Mouse (Mus musculus): ENCODE measurements around the gene Sdccag8. TPM values are rescaled to one million over a fixed set of nuclear protein-coding genes. Genes with fewer than 3 reads are reported as not detected.
A peak's percentile ranks its signal among the peaks of the same experiment; 100 is the strongest.

Sdccag8 gene
- polyA plus RNA-seq, 1 experiment, result 12.8 TPM

DNA sequence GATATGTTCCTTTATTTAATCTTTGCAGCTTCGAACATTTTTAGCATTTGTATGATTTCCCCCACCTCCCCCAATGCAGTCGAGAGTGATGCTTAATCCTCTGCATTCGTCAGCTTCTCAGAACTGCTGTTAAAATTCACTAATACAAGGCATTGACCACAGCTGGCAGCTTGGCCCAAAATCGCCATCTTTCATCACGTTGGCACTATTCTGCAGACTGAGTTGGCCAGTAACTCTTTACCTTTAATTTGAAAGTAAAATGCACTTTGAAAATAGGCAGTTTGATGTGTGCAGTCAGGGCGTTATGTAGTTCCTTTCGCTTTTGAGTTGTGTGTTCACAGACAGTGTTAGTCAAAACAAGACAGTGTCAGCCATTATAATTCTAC lies 132.3 kb downstream of the Sdccag8 start:
- no peak for DNase-seq
- WGBS, result 54% methylated on average over 7 of the region's 7 CpGs
- TF ChIP-seq CTCF (IDR thresholded peaks at IDR 0.05; ENCODE audit: borderline replicate concordance, insufficient read depth, low read depth, low read length), result no peak
- no peak for TF ChIP-seq POLR2A (IDR thresholded peaks at IDR 0.05; ENCODE audit: borderline replicate concordance, insufficient read depth, low read length)
- Histone ChIP-seq H3K4me1 (ENCODE audit: control insufficient read depth, insufficient read depth, low read length) (peaks cover 20% of the 10 kb centered on the region), H3K27ac (ENCODE audit: insufficient read depth, low read length) (peak overlapping the region; percentile 47; the same call in 1 of the 2 replicates), H3K27me3 (ENCODE audit: control insufficient read depth, insufficient read depth, low read length) (no peaks in the 10 kb centered on the region), H3K4me3 (replicated peaks; ENCODE audit: insufficient read depth, low read depth, low read length) (no peak overlapping the region)

DNA sequence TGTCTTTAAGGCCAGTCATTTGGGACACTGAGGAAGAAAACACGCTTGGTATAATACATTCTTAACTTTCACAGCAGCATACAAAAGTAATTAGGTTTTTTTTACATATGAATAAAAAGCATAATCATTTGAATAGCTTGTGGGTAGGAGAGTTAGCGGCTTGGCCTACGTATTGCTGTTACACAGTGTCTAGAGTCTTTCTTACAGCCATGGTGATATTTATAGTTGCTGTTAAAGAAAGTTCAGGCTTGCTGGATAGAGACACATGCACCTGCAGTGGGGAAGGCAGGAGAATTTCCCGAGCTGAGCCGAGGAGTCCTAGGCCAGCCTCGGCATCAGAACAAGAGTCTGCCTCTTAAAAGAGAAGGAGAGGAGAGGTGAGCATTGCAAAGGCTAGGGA lies 134.4 kb downstream of the Sdccag8 start:
- Histone ChIP-seq H3K27ac (ENCODE audit: insufficient read depth, low read length) (no peak overlapping the region), H3K4me1 (ENCODE audit: control insufficient read depth, insufficient read depth, low read length) (peaks cover 25% of the 10 kb centered on the region), H3K27me3 (ENCODE audit: control insufficient read depth, insufficient read depth, low read length) (no peaks in the 10 kb centered on the region), H3K4me3 (replicated peaks; ENCODE audit: insufficient read depth, low read depth, low read length) (no peak overlapping the region)
- 83% methylated on average over 6 of the region's 6 CpGs for WGBS
- no peak for DNase-seq
- no peak for TF ChIP-seq CTCF (IDR thresholded peaks at IDR 0.05; ENCODE audit: borderline replicate concordance, insufficient read depth, low read depth, low read length)
- no peak for TF ChIP-seq POLR2A (IDR thresholded peaks at IDR 0.05; ENCODE audit: borderline replicate concordance, insufficient read depth, low read length)

GRCm38 (mm10) chr1:176949320-176949719 lies 134.9 kb downstream of the Sdccag8 start:
- TF ChIP-seq POLR2A (IDR thresholded peaks at IDR 0.05; ENCODE audit: borderline replicate concordance, insufficient read depth, low read length) (no peak), CTCF (IDR thresholded peaks at IDR 0.05; ENCODE audit: borderline replicate concordance, insufficient read depth, low read depth, low read length) (no peak)
- H3K27me3 ChIP-seq (ENCODE audit: control insufficient read depth, insufficient read depth, low read length), result no peaks in the 10 kb centered on the region
- 79% methylated on average over 6 of the region's 6 CpGs for WGBS
- H3K4me1 ChIP-seq (ENCODE audit: control insufficient read depth, insufficient read depth, low read length), result peaks cover 25% of the 10 kb centered on the region
- no peak overlapping the region for H3K4me3 ChIP-seq (replicated peaks; ENCODE audit: insufficient read depth, low read depth, low read length)
- DNase-seq, result no peak
- H3K27ac ChIP-seq (ENCODE audit: insufficient read depth, low read length), result no peak overlapping the region

DNA sequence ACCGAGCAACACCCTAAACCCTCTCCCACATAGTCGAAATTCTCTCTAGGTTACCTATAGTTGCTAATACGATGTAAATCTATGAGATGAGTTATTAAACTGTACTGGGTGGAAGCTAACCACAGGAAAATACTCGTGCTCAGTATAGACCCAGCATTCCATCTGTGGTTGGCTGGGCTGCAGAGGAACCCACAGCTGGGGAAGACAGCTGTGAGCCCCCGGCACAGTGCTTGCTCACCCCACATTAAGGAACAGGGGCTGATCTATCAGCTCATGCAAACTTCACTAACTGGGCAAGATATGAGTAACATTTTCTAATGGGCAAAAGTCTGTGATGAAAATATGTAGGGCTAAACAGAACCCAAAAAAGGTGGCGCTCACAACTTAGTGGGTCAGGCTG lies 135.6 kb downstream of the Sdccag8 start:
- H3K4me1 ChIP-seq (ENCODE audit: control insufficient read depth, insufficient read depth, low read length), result peaks cover 25% of the 10 kb centered on the region
- H3K27ac ChIP-seq (ENCODE audit: insufficient read depth, low read length), result no peak overlapping the region
- DNase-seq, result no peak
- no peak for TF ChIP-seq POLR2A (IDR thresholded peaks at IDR 0.05; ENCODE audit: borderline replicate concordance, insufficient read depth, low read length)
- no peak for TF ChIP-seq CTCF (IDR thresholded peaks at IDR 0.05; ENCODE audit: borderline replicate concordance, insufficient read depth, low read depth, low read length)
- WGBS, result 88% methylated on average over 6 of the region's 6 CpGs
- H3K4me3 ChIP-seq (replicated peaks; ENCODE audit: insufficient read depth, low read depth, low read length), result no peak overlapping the region
- H3K27me3 ChIP-seq (ENCODE audit: control insufficient read depth, insufficient read depth, low read length), result no peaks in the 10 kb centered on the region

DNA sequence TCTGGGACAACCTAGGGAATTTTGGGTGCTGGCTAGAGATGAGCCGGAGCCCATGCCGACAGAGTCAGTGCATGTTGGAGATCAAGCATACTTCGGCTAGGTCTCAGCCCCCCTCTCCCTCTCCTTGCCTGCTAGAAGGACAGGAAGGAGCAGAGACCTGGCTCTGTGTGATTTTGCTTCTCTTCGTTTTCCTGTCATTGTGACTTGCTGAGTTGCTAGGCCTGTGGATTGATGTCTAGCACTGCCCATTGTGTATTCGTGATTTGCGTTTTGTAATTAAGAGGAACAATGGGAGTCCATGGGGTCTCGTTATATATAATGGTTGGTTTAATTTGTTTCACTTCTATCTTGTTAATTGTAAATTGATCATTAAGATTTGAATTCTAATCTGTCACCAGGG lies 137.4 kb downstream of the Sdccag8 start:
- no peak for TF ChIP-seq POLR2A (IDR thresholded peaks at IDR 0.05; ENCODE audit: borderline replicate concordance, insufficient read depth, low read length)
- TF ChIP-seq CTCF (IDR thresholded peaks at IDR 0.05; ENCODE audit: borderline replicate concordance, insufficient read depth, low read depth, low read length), result no peak
- Histone ChIP-seq H3K4me3 (replicated peaks; ENCODE audit: insufficient read depth, low read depth, low read length) (no peak overlapping the region), H3K27me3 (ENCODE audit: control insufficient read depth, insufficient read depth, low read length) (no peaks in the 10 kb centered on the region), H3K4me1 (ENCODE audit: control insufficient read depth, insufficient read depth, low read length) (peaks cover 8% of the 10 kb centered on the region; the same call in 1 of the 2 replicates), H3K27ac (ENCODE audit: insufficient read depth, low read length) (no peak overlapping the region)
- no peak for DNase-seq
- 59% methylated on average over 7 of the region's 7 CpGs for WGBS

DNA sequence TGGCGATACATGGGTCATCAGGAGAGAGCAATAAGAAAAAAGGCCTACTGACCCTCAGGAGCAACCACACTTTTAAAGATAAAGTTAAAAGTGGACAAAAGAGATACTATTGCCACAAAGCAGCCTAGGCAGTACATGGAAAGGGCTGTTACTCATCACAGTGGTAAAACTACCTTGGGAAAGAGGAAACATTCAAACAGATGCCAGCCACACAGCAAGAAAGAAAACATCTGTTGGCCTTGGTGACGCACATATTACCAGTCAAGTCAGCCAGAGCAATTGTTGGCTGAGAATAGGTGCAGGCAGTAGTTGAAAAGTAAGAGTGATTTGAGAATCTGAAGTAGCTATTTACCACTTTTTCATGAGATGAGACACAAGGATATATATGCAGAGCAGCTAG lies 143.9 kb downstream of the Sdccag8 start:
- no peak for TF ChIP-seq CTCF (IDR thresholded peaks at IDR 0.05; ENCODE audit: borderline replicate concordance, insufficient read depth, low read depth, low read length)
- no peak for TF ChIP-seq POLR2A (IDR thresholded peaks at IDR 0.05; ENCODE audit: borderline replicate concordance, insufficient read depth, low read length)
- 89% methylated on average over 2 of the region's 2 CpGs for WGBS
- Histone ChIP-seq H3K27ac (ENCODE audit: insufficient read depth, low read length) (no peak overlapping the region), H3K4me1 (ENCODE audit: control insufficient read depth, insufficient read depth, low read length) (no peaks in the 10 kb centered on the region), H3K27me3 (ENCODE audit: control insufficient read depth, insufficient read depth, low read length) (no peaks in the 10 kb centered on the region), H3K4me3 (replicated peaks; ENCODE audit: insufficient read depth, low read depth, low read length) (no peak overlapping the region)
- DNase-seq, result no peak

DNA sequence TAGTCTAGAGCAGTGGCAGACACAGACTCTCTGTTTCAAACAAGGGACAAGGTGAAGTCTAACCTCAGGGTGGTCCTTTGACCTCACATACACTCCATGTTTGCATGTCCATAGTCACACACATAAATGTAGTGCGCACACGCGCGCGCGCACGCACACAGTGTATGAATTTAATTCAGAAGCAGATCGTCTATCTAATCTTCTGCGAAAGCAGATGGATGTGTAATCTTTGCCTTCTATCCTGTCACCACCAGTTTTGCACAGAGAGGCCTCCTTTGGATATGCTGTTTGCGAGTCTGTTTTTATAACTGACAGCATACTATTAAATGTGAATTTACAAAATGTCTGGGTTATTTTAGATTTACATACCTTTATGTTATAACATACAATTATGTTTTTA lies 147.3 kb downstream of the Sdccag8 start:
- Histone ChIP-seq H3K27ac (ENCODE audit: insufficient read depth, low read length) (no peak overlapping the region), H3K4me3 (replicated peaks; ENCODE audit: insufficient read depth, low read depth, low read length) (no peak overlapping the region), H3K4me1 (ENCODE audit: control insufficient read depth, insufficient read depth, low read length) (no peaks in the 10 kb centered on the region), H3K27me3 (ENCODE audit: control insufficient read depth, insufficient read depth, low read length) (no peaks in the 10 kb centered on the region)
- 99% methylated on average over 10 of the region's 10 CpGs for WGBS
- no peak for DNase-seq
- TF ChIP-seq POLR2A (IDR thresholded peaks at IDR 0.05; ENCODE audit: borderline replicate concordance, insufficient read depth, low read length), result no peak
- no peak for TF ChIP-seq CTCF (IDR thresholded peaks at IDR 0.05; ENCODE audit: borderline replicate concordance, insufficient read depth, low read depth, low read length)

GRCm38 (mm10) chr1:176962894-176963293 lies 148.4 kb downstream of the Sdccag8 start:
- H3K4me3 ChIP-seq (replicated peaks; ENCODE audit: insufficient read depth, low read depth, low read length), result no peak overlapping the region
- TF ChIP-seq POLR2A (IDR thresholded peaks at IDR 0.05; ENCODE audit: borderline replicate concordance, insufficient read depth, low read length) (no peak), CTCF (IDR thresholded peaks at IDR 0.05; ENCODE audit: borderline replicate concordance, insufficient read depth, low read depth, low read length) (no peak)
- WGBS, result 80% methylated on average over 5 of the region's 5 CpGs
- H3K4me1 ChIP-seq (ENCODE audit: control insufficient read depth, insufficient read depth, low read length), result no peaks in the 10 kb centered on the region
- H3K27ac ChIP-seq (ENCODE audit: insufficient read depth, low read length), result no peak overlapping the region
- H3K27me3 ChIP-seq (ENCODE audit: control insufficient read depth, insufficient read depth, low read length), result no peaks in the 10 kb centered on the region
- DNase-seq, result no peak

Measured in cerebellum, adult 2 months (tissue).